Mouse (Mus musculus): ENCODE measurements around the gene Tmem223. TPM values are rescaled to one million over a fixed set of nuclear protein-coding genes. Genes with fewer than 3 reads are reported as not detected.

Tmem223 gene
- total and polyA plus RNA-seq, 3 experiments = 7.5 to 23.2 TPM; not detected in 1

DNA sequence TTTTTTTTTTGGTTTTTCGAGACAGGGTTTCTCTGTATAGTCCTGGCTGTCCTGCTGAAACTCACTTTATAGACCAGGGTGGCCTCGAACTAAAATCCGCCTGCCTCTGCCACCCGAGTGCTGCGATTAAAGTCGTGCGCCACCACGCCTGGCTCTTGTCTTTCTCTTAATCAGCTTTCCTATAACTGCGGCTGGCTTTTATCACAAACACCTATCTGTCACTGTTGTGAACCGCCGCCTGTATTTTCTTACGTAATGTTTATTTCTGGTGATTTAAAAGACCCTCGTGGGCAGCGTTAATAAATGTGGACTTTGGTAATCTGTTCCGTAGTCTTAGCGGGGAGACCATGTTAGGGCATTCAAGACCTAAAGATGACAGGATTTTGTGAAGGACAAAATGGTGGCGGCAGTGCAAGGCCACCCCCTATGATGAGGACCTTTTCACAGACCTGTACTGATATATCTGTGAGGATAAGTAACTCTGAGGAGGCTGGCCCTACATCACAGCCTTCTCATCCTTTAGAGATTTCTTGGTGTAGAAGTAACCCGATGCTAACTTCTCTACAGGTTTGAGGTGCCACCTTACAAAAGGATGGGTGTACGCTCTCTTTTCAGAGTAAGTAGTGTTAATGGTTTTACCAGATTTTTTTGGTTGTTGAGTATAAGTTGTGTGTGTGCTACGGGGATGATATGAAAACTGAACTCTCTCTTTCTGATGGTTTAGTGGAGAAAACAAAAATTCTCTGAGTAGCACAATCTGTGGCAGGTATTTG lies 47.0 kb upstream of the Tmem223 start:
- DNase-seq (ENCODE audit: low read depth, low spot score) = peak; percentile 69
- peak overlapping the region; percentile 59 to 95 for H3K4me3 ChIP-seq (ENCODE audit: control insufficient read depth in 1 of 2, insufficient read depth in 1 of 2, low read depth in 2 of 2, low read length in 2 of 2)
- peak; percentile 84 for TF ChIP-seq ZMIZ1 (IDR thresholded peaks at IDR 0.05; ENCODE audit: low read depth, low read length)
- no peak for TF ChIP-seq TBP (IDR thresholded peaks at IDR 0.05; ENCODE audit: low read depth, low read length)
- peak; percentile 29 to 59; a peak in 3 of 4 replicates for TF ChIP-seq POLR2A (IDR thresholded peaks at IDR 0.05; ENCODE audit: control insufficient read depth in 1 of 2, insufficient read depth in 1 of 2, low read depth in 1 of 2, low read length in 2 of 2, poor library complexity in 1 of 2)
- TF ChIP-seq NELFE (IDR thresholded peaks at IDR 0.05; ENCODE audit: low read depth, low read length) = no peak
- TF ChIP-seq NRF1 (IDR thresholded peaks at IDR 0.05; ENCODE audit: insufficient read depth, low read depth, low read length, poor library complexity, severe bottlenecking) = no peak
- no peak for TF ChIP-seq ELF1 (IDR thresholded peaks at IDR 0.05; ENCODE audit: low read depth, low read length)
- TF ChIP-seq MAZ (IDR thresholded peaks at IDR 0.05; ENCODE audit: low read depth, low read length) = no peak
- TF ChIP-seq SMC3 (IDR thresholded peaks at IDR 0.05; ENCODE audit: low read depth, low read length) = no peak
- no peak for TF ChIP-seq MYB (IDR thresholded peaks at IDR 0.05; ENCODE audit: low read depth, low read length)
- TF ChIP-seq MAFK (IDR thresholded peaks at IDR 0.05; ENCODE audit: borderline replicate concordance, low read depth, low read length) = no peak
- TF ChIP-seq JUND (IDR thresholded peaks at IDR 0.05; ENCODE audit: low read depth, low read length) = no peak
- TF ChIP-seq RCOR1 (IDR thresholded peaks at IDR 0.05; ENCODE audit: low read depth, low read length) = no peak
- peak; percentile 55 for TF ChIP-seq KAT2A (conservative IDR thresholded peaks at IDR 0.05; ENCODE audit: low read depth, low read length)
- TF ChIP-seq GATA1 (IDR thresholded peaks at IDR 0.05; ENCODE audit: low read depth, low read length) = no peak
- TF ChIP-seq RAD21 (IDR thresholded peaks at IDR 0.05; ENCODE audit: low read depth, low read length) = no peak
- no peak for TF ChIP-seq USF2 (IDR thresholded peaks at IDR 0.05; ENCODE audit: borderline replicate concordance in 1 of 2, insufficient read depth in 1 of 2, low read depth in 1 of 2, low read length in 2 of 2)
- peak; percentile 99 for TF ChIP-seq CHD1 (IDR thresholded peaks at IDR 0.05; ENCODE audit: low read depth, low read length)
- TF ChIP-seq POLR2AphosphoS5 (IDR thresholded peaks at IDR 0.05; ENCODE audit: borderline replicate concordance, low read depth, low read length) = peak; percentile 26; the same call in 1 of the 2 replicates
- no peak for TF ChIP-seq CTCF (IDR thresholded peaks at IDR 0.05 in 2 of 3, conservative IDR thresholded peaks at IDR 0.05 in 1 of 3; ENCODE audit: control insufficient read depth in 1 of 3, insufficient read depth in 1 of 3, low read depth in 2 of 3, low read length in 3 of 3, poor library complexity in 1 of 3, severe bottlenecking in 1 of 3)
- TF ChIP-seq ZC3H11A (IDR thresholded peaks at IDR 0.05; ENCODE audit: low read depth, low read length) = no peak
- TF ChIP-seq SIN3A (IDR thresholded peaks at IDR 0.05; ENCODE audit: low read length) = peak; percentile 67
- no peak; the same call in 1 of the 2 replicates for TF ChIP-seq MAX (IDR thresholded peaks at IDR 0.05; ENCODE audit: low read length)
- peak; percentile 96 for TF ChIP-seq POLR2AphosphoS2 (IDR thresholded peaks at IDR 0.05; ENCODE audit: low read length)
- TF ChIP-seq BHLHE40 (IDR thresholded peaks at IDR 0.05; ENCODE audit: borderline replicate concordance, low read depth, low read length) = no peak
- TF ChIP-seq TAL1 (IDR thresholded peaks at IDR 0.05; ENCODE audit: low read length) = no peak
- no peak for TF ChIP-seq TCF12 (IDR thresholded peaks at IDR 0.05; ENCODE audit: low read depth, low read length)
- no peak for TF ChIP-seq E2F4 (IDR thresholded peaks at IDR 0.05; ENCODE audit: borderline replicate concordance, low read depth, low read length)
- peaks cover 36% of the 10 kb centered on the region for H3K79me2 ChIP-seq (ENCODE audit: control insufficient read depth, insufficient read depth, low read length, poor library complexity)
- H3K27me3 ChIP-seq (ENCODE audit: control insufficient read depth in 1 of 2, insufficient read depth in 2 of 2, low read length in 2 of 2) = no peaks in the 10 kb centered on the region
- peaks cover 12 to 22% of the 10 kb centered on the region in 2 experiments for H3K36me3 ChIP-seq (ENCODE audit: control insufficient read depth in 1 of 2, insufficient read depth in 2 of 2, low read length in 2 of 2)
- peak overlapping the region; percentile 97 for H3K9ac ChIP-seq (ENCODE audit: control insufficient read depth, low read depth, low read length, poor library complexity, severe bottlenecking)
- H3K9me3 ChIP-seq (replicated peaks; ENCODE audit: insufficient read depth, low read length) = no peaks in the 10 kb centered on the region
- peak overlapping the region; percentile 97 for H3K27ac ChIP-seq (ENCODE audit: control insufficient read depth, low read depth, low read length)
- peaks cover 0 to 7% of the 10 kb centered on the region in 2 experiments; a peak in 1 of 4 replicates for H3K4me1 ChIP-seq (ENCODE audit: control insufficient read depth in 1 of 2, insufficient read depth in 2 of 2, low read length in 2 of 2)

All from MEL (cell line).